Mouse (Mus musculus) hindlimb bud, embryonic 11.5 days (tissue): Measurements from ENCODE around the gene Pcgf6.
"Not testable (repeated sequence)": the region's sequence is repeated elsewhere in the genome, so short reads cannot be mapped to it uniquely, and the experiment has no call there.

Experiments
- DNase-seq: peaks from one replicate; pipeline ENCODE4 v3.0.0-alpha.2; 2012; ENCODE audit warnings: low read depth, low spot score; ENCODE audit errors: extremely low spot score

Gene Pcgf6

DNA sequence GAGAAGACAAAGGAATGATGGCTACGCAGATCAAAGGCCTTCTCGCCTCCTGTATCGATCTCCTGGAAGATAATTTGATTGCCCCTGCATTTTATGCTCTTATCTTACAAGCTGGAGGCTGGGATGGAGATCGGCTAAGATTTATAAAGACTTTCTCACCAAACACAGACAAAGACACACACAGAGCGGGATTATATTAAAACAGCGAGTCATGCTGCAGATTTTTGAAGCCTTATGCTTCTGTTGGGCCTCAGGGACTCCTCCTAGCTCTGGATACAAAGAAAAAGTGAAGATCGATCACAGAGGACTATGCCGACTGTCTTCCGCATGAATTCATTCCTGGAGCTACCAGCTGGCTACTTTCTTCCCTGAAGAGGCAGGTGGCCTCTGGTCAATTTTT lies 20.9 kb downstream of the Pcgf6 start:
- DNase-seq = no peak

DNA sequence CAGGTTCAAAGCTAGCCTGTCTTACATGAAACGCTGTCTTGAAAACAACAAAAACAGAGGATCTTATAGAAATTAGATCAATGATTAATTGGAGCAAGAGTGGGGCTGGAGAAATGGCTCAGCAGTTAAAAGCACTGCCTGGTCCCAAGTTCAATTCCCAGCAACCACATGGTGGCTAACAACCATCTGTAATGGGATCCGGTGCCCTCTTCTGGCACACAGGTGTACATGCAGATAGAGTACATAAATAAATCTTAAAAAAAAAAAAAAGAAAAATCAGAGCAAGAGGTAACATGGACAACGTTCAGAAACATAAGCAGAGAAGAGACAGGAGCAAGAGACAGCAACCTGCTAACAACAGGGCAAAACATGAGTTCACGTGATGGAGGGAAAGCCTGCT lies 24.2 kb downstream of the Pcgf6 start:
- DNase-seq = no peak

DNA sequence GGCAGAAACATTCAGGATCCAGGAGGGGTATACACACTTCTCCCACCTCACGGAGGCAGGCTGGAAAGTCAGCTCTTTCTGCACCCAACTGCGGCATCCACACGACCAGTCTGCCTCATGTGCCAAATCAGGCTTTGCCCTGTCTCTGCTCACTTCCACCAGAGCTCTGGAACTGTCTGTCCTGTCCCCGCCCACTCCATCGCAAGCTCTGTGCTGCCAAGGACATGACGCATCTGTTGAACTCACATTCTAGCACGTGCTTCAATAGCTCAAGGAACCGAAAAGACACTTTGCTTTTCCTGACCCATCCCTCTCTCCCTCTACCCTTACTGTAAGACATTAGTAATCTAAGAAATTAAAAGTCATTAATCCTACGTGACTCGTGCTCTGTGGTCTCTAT lies 25.8 kb downstream of the Pcgf6 start:
- no peak for DNase-seq

DNA sequence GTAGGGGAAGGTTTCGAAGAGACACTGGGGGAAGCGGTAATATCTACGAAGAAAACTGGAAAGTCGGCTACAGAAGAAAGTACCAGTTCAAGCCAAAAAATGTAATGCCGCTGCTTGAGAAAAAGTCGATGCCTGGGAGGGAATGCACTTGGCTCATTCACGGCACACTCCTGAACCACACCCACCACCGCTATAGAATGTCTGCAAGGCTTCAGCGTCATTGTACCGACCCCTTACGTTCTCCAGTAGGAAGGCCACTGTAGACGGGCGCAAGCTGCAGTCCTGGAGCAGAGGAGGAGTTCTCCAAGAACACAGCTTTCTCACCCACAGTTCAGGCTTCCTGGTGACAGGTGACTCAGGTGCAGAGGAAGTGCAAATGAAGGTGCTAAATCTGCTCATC lies 27.2 kb downstream of the Pcgf6 start:
- no peak for DNase-seq

DNA sequence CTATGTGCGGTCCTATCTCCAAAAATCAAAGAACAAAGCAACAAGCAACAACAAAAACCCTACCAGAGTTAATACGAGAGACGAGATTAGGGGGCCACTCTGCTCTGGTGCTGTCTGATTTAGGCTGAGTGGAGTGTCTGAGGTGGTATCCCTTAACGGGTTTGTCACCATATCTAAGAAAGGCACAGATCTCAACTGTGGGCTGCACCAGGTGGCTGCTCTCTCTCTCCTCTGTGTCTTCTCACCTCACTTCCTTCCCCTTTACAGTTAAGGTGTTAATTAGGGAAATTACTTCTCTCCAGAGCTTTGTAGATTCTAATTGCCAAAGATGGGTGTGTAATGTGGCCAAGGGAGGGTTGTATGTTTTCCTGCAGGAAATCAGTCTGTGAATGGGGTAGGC lies 28.0 kb downstream of the Pcgf6 start:
- no peak for DNase-seq

DNA sequence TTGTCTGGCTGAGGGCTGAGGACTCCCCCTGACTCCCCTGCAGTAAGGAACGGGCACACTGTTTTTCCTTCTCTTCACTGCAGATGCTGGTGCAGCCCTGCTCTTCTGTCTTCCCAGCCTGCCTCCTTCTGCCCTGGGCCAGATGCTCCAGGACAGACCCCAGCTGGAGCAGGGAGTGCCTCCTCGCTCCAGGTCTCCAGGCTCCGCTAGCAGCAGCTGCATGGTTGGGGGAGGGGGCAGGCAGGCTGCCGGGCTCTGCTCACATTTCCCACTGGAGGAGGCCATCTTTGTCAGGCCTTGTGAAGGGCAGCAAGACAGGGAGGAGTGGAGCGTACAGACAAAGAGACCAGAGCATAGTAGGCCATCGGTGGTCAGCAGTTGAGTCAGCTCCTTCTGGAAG lies 31.4 kb downstream of the Pcgf6 start:
- DNase-seq = no peak

DNA sequence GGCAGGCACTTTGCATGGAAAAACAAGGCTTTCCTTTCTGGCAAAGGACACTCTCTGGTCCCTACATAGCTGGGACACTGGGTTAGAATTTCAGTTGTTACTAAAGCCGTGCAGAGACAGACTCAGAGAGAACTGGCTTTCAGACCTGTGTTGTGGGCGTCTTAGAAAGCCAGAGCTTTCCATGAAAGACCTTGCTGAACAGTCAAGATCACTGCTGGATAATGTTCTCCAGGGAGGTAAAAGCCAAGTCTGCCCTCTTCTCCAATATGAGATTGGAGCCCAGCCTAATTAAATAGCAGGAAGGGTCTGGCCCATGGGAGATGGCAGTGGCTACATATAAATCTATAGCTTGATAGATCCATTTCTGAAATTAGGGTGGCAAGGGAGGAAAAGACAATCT lies 32.4 kb downstream of the Pcgf6 start:
- DNase-seq = no peak

DNA sequence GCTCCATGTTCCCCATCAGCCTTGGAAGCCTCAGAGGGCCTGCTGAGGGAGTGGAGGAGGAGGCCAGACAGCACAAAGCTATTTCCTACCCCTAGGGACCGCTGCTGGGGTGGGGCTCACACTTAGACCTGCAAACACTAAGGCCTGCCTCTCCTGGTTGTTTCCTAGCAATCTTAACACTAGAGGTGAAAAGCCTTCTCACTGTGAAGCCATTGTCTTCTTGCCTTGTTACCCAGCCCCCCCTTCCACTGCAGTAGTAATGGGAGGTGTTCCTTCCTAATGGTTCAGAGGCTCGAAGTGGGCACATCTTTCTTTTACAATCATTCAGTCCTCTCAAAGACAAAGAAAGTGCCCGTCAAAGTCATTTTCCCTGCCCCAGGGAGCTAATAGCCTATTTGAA lies 32.9 kb downstream of the Pcgf6 start:
- DNase-seq = no peak

DNA sequence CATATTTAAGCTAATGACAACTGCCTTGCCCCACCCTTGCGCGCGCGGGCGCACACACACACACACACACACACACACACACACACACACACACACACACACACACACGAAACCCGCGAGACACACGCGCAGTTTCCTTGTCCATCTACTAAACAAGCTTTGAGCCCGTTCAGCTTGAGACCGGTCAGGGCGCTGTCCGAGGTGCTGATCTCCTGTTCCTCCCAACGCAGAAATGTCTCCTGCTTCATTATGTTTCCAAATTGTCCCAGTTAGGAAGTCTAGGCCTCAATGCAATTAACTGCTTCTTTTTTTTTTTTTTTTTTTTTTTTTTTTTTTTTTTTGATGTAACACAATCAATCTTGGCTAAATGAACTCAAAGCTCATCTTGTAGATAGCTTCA lies 34.2 kb downstream of the Pcgf6 start:
- DNase-seq = peak; percentile 53

DNA sequence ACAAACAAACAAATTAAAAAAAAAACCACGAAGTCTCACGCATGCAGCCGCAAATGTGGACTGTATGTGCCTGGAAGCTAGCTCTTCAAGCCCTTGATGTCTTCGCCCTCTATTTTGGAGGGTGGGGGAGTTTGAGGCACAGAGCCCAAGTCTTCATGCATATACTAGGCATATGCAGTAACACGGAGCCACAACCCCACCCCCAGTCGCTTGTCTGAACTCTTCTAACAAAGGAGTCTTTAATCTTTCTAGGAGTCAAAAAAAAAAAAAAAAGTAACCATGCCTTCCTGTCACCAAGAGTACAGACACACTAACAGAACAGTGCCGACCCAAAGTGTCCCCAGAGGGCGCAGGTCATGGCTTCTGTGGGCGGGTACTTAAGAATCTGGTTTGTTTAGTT lies 34.7 kb downstream of the Pcgf6 start:
- no peak for DNase-seq

DNA sequence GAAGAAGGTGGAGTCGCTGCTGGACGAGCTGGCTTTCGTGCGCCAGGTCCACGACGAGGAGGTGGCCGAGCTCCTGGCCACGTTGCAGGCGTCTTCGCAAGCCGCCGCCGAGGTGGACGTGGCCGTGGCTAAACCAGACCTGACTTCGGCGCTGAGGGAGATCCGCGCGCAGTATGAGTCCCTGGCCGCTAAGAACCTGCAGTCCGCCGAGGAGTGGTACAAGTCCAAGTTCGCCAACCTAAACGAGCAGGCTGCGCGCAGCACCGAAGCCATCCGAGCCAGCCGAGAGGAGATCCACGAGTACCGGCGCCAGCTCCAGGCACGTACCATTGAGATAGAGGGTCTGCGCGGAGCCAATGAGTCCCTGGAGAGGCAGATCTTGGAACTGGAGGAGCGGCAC lies 35.3 kb downstream of the Pcgf6 start:
- DNase-seq = no peak

DNA sequence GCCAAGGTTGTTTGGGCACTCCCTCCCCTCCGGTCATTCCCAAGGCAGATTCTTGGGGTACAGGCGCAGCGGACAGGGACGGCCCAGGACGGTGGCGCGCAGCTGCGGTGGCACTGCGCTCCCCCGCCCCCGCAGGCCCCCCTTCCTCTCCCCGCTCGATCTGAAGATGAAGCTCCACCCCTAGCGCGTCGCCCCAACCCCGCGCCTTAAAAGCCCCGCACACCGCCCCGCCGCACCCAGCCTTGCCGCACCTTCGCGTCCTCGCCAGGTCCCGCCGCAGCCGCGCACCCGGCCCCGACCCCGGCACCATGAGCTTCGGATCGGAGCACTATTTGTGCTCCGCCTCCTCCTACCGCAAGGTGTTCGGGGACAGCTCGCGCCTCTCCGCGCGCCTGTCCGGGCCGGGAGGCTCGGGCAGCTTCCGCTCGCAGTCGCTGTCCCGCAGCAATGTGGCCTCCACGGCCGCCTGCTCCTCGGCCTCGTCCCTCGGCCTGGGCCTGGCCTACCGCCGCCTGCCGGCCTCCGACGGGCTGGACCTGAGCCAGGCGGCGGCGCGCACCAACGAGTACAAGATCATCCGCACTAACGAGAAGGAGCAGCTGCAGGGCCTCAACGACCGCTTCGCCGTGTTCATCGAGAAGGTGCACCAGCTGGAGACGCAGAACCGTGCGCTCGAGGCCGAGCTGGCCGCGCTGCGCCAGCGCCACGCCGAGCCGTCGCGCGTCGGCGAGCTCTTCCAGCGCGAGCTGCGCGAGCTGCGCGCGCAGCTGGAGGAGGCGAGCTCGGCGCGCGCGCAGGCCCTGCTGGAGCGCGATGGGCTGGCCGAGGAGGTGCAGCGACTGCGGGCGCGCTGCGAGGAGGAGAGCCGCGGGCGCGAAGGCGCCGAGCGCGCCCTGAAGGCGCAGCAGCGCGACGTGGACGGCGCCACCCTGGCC lies 36.0 kb downstream of the Pcgf6 start, which contains the start of the genes Ina and Nt5c2:
Gene Ina, plus strand, starts transcription at position 252 of the 935 bp plus-strand sequence.
Gene Nt5c2, minus strand, starts transcription at position 707 of the 935 bp plus-strand sequence.
- no peak for DNase-seq

DNA sequence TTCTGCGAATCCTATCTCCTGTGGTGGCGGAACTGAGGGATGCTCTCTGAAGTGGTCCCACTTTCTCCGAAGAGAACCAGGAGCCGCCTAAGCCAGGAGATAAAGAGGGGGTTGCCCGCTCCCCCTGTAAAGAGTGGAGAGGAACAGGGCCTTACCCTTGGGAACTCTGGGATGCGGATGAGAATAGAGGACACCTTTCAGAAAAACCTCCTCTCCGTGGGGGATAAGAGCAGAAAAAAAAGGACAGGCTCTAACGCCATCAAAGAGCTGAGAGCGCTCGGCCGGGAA lies 36.6 kb downstream of the Pcgf6 start:
- DNase-seq = no peak

DNA sequence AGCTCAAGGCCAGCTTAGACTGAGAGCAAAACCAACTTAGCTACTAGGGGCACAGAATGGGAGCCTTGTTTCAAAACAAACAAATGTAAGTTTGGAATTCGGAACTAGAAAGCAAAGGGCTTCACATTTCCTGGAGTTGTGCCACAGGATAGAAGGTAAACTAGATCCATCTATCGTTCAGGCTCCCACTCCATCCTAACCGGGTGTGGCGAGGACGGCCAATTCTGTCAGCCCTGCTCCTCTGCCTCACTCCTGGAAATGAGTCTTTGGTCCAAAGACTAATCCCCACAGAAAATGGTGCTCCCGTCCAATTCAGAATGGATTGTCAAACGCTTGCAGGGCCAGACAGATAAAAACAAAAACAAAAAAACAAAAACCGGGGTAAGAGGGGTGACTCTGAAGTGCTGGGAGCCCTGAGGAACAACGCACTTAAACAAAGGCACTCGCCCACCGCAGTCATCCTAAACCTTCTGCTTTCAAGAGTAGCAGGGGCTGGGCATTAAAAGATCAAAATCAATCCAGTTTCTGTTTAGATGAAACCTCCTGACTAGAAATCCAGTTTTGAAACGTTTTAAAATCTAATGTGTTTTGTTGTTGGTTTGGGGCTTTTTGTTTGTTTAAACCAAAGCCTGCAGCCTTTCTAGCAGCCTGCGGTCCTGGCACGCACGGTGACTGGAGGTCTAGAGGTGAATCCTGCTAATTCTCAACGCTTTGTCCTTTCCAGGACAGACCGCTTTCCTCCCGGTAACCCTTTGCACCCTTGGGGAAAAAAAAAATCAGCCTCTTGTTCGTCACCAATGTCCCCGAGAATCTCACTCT lies 37.2 kb downstream of the Pcgf6 start:
- no peak for DNase-seq

DNA sequence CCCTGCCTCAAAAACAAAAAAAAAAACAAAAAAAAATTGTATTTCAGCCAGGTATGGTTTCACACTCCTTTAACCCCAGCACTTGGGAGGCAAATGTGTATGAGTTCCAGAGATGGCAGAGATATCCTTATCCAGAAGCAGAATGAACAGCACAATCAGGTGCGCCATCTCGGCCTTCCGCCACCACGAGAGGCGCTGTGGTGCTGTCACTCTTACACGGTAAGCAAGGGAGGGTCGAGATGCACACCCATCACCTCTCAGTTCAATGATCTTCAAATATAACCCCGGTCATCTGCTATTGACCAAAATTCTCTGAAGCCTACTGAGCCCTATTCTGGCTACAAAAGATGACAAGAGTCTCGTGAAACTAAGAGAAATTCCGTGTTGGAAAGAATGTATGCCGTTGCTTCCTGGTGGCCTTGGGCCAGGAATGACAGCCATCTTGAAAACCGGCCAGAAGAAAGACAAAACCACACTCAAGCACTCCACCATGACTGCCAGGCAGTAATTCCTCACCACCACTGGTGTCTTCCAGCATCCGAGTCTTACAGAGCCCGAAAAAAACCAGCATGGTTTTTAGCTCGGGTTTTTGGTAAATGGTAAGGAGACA lies 38.1 kb downstream of the Pcgf6 start:
- DNase-seq = no peak

DNA sequence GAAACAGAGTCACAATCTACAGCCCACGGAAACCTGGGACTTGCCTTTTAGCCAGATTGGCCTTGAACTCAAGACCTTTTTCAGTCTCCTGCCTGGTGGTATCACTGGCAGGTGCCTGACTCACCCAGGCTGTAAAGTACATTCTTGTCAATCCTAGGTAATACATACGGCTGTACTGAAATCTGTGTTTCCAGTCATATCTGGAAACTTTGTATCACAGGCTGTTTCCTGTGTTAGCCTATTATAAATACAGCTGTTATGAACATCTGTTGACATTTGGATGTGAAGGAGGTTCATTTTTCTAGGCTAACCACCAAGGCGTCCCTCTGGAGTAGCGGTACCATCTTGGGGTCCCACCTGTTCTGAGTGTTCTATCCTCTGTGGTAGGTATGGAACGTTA lies 40.8 kb downstream of the Pcgf6 start:
- no peak for DNase-seq

DNA sequence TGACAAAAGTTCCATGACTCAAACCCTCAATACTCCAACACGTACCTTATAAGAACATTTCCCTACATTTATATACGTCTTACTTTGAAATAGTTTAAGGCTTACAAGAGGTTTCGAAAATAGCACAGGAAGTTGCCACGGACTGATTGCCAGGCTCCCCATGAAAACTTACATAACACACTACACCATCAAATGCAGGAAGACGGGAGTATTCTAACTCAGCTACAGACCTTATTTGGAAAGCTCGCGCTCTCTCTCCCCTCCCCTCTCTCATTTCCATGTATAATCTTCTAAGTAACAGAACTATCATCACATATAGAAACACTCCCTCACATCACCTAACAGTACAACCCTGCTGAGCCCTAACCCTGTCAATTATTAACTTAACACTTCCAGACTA lies 41.3 kb downstream of the Pcgf6 start:
- no peak for DNase-seq

DNA sequence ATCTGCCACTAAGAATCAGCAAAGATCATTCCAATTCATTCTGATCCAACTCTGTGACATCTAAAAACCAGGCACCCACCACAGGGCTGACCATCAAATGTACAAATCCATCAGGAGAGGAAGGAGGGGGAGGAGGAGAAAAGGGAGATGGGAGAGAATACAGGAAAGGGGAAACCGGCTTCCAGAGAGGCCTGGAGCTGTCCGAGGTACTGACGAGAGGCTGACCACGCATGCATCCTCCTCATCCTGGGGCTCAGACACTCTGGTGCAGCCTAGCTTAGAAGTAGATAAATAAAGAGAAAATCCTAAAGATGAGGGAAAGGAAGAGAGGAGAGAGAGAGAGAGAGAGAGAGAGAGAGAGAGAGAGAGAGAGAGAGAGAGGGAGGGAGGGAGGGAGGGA lies 44.4 kb downstream of the Pcgf6 start:
- no peak for DNase-seq

DNA sequence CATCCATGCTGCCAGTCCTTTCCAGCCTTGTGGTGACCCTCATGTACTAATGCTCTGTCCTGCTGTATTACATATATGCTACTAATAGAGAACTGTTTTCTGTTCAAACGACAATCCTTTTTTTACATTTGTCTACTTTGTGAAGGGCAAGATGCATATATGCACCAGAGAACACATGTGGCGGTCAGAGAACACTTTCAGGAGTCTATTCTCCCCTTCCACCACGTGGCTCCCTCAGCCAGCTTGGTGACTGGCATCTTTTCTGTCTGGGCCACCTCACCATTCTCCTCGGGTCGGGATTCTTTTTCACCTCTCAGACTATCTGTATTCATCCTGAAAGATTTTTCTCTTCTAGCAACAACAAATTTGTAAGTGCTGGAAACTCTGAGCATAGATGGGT lies 44.8 kb downstream of the Pcgf6 start:
- no peak for DNase-seq

DNA sequence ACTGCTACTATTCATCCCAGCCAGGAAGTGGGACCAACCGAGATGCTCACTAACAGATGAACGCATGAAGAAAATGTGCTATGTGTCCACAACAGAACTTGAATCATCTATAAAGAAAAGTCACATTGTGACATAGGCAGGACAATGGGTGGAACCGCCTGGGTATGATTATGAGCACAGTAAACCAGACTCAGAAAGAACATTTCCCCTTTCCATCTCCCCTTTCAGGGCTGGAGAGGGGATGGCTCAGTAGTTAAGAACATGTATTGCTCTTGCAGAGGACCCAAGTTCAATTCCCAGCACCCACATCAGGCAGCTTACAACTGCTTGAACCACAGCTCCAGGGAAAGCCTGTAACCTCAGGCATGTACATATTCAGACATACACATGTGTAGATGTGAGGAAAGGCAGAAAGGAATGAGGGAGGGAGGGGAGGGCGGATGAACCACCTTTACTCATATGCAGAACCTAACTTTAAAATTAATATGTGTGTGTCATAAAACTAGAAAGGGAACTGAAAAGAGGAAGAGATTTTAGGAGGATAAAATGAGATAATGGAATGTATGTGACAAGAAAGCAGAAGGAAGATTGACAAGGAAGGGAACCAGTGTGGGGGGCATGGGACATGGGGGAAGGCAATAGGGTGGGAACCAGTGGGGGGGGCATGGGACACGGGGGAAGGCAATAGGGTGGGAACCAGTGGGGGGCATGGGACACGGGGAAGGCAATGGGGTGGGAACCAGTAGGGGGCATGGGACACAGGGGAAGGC lies 46.8 kb downstream of the Pcgf6 start:
- DNase-seq = no peak

DNA sequence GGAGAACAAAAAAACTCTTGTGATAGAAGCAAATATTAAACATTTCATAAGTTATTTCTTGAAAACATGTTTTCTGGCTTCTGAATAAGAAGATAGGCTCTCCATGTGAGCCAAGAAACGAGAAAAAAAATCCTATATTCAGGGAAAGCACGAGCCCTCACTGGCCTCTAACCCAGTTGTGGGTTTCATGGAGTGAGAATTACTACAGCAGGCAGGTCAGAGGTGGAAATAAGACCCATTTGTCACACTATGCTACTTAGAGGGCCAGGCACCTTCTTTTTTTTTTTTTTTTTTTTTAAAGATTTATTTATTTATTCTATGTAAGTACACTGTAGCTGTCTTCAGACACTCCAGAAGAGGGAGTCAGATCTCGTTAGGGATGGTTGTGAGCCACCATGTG lies 50.3 kb downstream of the Pcgf6 start:
- DNase-seq = not testable (repeated sequence)
